Mouse (Mus musculus) neural tube, embryonic 14.5 days (tissue): ENCODE data around the gene Kdm2b. TPM values are rescaled to one million over a fixed set of nuclear protein-coding genes. Genes with fewer than 3 reads are reported as not detected.

Experiments
- ATAC-seq: fragments of 200-750 bp; cut with Nextera tagmentation; 2 replicates; pipeline ENCODE4 v1.8.0; 2017; ENCODE audit warnings: low read depth, mild to moderate bottlenecking, moderate TSS enrichment, moderate library complexity
- H3K27ac ChIP-seq: fragments of 300-500 bp; sonication (generic); 2 replicates; pipeline ENCODE4 v1.5.1; 2014; ENCODE audit warnings: low read depth, mild to moderate bottlenecking, control low read depth, low read length, moderate library complexity, mixed read lengths
- H3K27me3 ChIP-seq: fragments of 300-500 bp; sonication (generic); 2 replicates; pipeline ENCODE4 v1.6.1; 2014; ENCODE audit warnings: low read length; ENCODE audit not compliant: control insufficient read depth, insufficient read depth
- H3K36me3 ChIP-seq: fragments of 300-500 bp; sonication (generic); 2 replicates; pipeline ENCODE4 v1.6.1; 2014; ENCODE audit warnings: low read length, mixed read lengths; ENCODE audit not compliant: control insufficient read depth, insufficient read depth
- H3K4me1 ChIP-seq: fragments of 300-500 bp; sonication (generic); 2 replicates; pipeline ENCODE4 v1.6.1; 2014; ENCODE audit warnings: low read length; ENCODE audit not compliant: control insufficient read depth, insufficient read depth
- H3K4me2 ChIP-seq: fragments of 300-500 bp; sonication (generic); 2 replicates; pipeline ENCODE4 v1.6.1; 2014; ENCODE audit warnings: mild to moderate bottlenecking, low read depth, low read length, control low read depth
- H3K4me3 ChIP-seq: fragments of 300-500 bp; sonication (generic); 2 replicates; pipeline ENCODE4 v1.5.1; 2014; ENCODE audit warnings: low read depth, low read length, control low read depth, mixed read lengths
- H3K9ac ChIP-seq: fragments of 300-500 bp; sonication (generic); replicated peaks from 2 replicates; pipeline ENCODE4 v1.6.1; 2014; ENCODE audit warnings: low read depth, mild to moderate bottlenecking, control low read depth, low read length, mixed read lengths
- H3K9me3 ChIP-seq: fragments of 300-500 bp; sonication (generic); 2 replicates; pipeline ENCODE4 v1.6.1; 2016; ENCODE audit warnings: low read length; ENCODE audit not compliant: control insufficient read depth
- WGBS: fragments of 180-500 bp; shearing (Covaris S2); extraction: QIAGEN DNeasy Blood & Tissue Kit; methylation state at CpG from one replicate; pipeline ENCODE4 v1.1.7; 2014; 5-methylcytosine and 5-hydroxymethylcytosine counted together
- polyA plus RNA-seq: library from polyadenylated mRNA; unstranded; fragments of >200 nt; fragmentation: Nextera tagmentation; extraction: Ambion mirVana; gene quantifications from 2 replicates; pipeline ENCODE4 v1.2.1, GENCODE M21; 2014

Gene Kdm2b
- polyA plus RNA-seq, 1 experiment from 2014 or later: 82.7 TPM

- 22% methylated on average over 23 of the region's 23 CpGs for WGBS
- Histone ChIP-seq H3K9me3 (no peaks in the 10 kb centered on the region), H3K4me3 (peak overlapping the region; percentile 36)
Observed at GRCm38 (mm10) chr5:122950329-122950953, 39.2 kb downstream of the Kdm2b start.

GRCm38 (mm10) chr5:122949101-122949500, 40.5 kb downstream of the Kdm2b start:
- H3K4me3 ChIP-seq: no peak overlapping the region
- H3K9me3 ChIP-seq: no peaks in the 10 kb centered on the region
- H3K27me3 ChIP-seq: no peaks in the 10 kb centered on the region; the same call in 1 of the 2 replicates
- 91% methylated on average over 8 of the region's 8 CpGs for WGBS
- no peaks in the 10 kb centered on the region for H3K36me3 ChIP-seq
- no peak overlapping the region for H3K4me2 ChIP-seq
- H3K27ac ChIP-seq: no peak overlapping the region
- no peak overlapping the region for H3K9ac ChIP-seq
- ATAC-seq: no peak
- H3K4me1 ChIP-seq: peaks cover 18% of the 10 kb centered on the region; the same call in 1 of the 2 replicates

More at GRCm38 (mm10) chr5:122950329-122950953, 39.2 kb downstream of the Kdm2b start:
- Histone ChIP-seq H3K27ac (no peak overlapping the region), H3K9ac (peak overlapping the region; percentile 39; the same call in 1 of the 2 replicates), H3K36me3 (no peaks in the 10 kb centered on the region), H3K27me3 (no peaks in the 10 kb centered on the region; the same call in 1 of the 2 replicates), H3K4me2 (peak overlapping the region; percentile 80), H3K4me1 (peaks cover 18% of the 10 kb centered on the region; the same call in 1 of the 2 replicates)
- peak; percentile 95 for ATAC-seq

- WGBS: 79% methylated on average over 12 of the region's 12 CpGs
- Histone ChIP-seq H3K27me3 (no peaks in the 10 kb centered on the region), H3K9ac (no peak overlapping the region), H3K4me3 (no peak overlapping the region), H3K4me2 (no peak overlapping the region), H3K9me3 (no peaks in the 10 kb centered on the region), H3K4me1 (peaks cover 18% of the 10 kb centered on the region; the same call in 1 of the 2 replicates), H3K27ac (no peak overlapping the region), H3K36me3 (no peaks in the 10 kb centered on the region)
- no peak for ATAC-seq
Observed at GRCm38 (mm10) chr5:122947534-122947933, 42.1 kb downstream of the Kdm2b start.

GRCm38 (mm10) chr5:122938676-122939075, 50.9 kb downstream of the Kdm2b start:
- no peaks in the 10 kb centered on the region for H3K4me1 ChIP-seq
- H3K27ac ChIP-seq: no peak overlapping the region
- H3K4me3 ChIP-seq: no peak overlapping the region
- no peak overlapping the region for H3K4me2 ChIP-seq
- ATAC-seq: no peak
- H3K36me3 ChIP-seq: no peaks in the 10 kb centered on the region
- 81% methylated on average over 3 of the region's 3 CpGs for WGBS
- no peaks in the 10 kb centered on the region for H3K27me3 ChIP-seq
- H3K9me3 ChIP-seq: no peaks in the 10 kb centered on the region
- H3K9ac ChIP-seq: no peak overlapping the region

GRCm38 (mm10) chr5:122937958-122938540, 51.6 kb downstream of the Kdm2b start:
- Histone ChIP-seq H3K9me3 (no peaks in the 10 kb centered on the region), H3K4me3 (no peak overlapping the region), H3K4me1 (no peaks in the 10 kb centered on the region), H3K4me2 (no peak overlapping the region), H3K36me3 (no peaks in the 10 kb centered on the region), H3K27me3 (no peaks in the 10 kb centered on the region), H3K9ac (no peak overlapping the region), H3K27ac (no peak overlapping the region)
- ATAC-seq: no peak
- WGBS: 69% methylated on average over 4 of the region's 4 CpGs

- 86% methylated on average over 6 of the region's 6 CpGs for WGBS
Observed at GRCm38 (mm10) chr5:122937031-122937430, 52.6 kb downstream of the Kdm2b start.

GRCm38 (mm10) chr5:122935810-122936209, 53.8 kb downstream of the Kdm2b start:
- 87% methylated on average over 4 of the region's 4 CpGs for WGBS
- no peaks in the 10 kb centered on the region for H3K27me3 ChIP-seq
- no peak overlapping the region for H3K9ac ChIP-seq
- H3K36me3 ChIP-seq: peaks cover 5% of the 10 kb centered on the region; the same call in 1 of the 2 replicates
- no peaks in the 10 kb centered on the region for H3K4me1 ChIP-seq
- ATAC-seq: no peak
- no peak overlapping the region for H3K4me2 ChIP-seq
- H3K9me3 ChIP-seq: no peaks in the 10 kb centered on the region
- no peak overlapping the region for H3K4me3 ChIP-seq
- no peak overlapping the region for H3K27ac ChIP-seq

More at GRCm38 (mm10) chr5:122937031-122937430, 52.6 kb downstream of the Kdm2b start:
- ATAC-seq: no peak
- Histone ChIP-seq H3K9me3 (no peaks in the 10 kb centered on the region), H3K9ac (no peak overlapping the region), H3K4me2 (no peak overlapping the region), H3K36me3 (peaks cover 5% of the 10 kb centered on the region; the same call in 1 of the 2 replicates), H3K4me3 (no peak overlapping the region), H3K27ac (no peak overlapping the region), H3K27me3 (no peaks in the 10 kb centered on the region), H3K4me1 (no peaks in the 10 kb centered on the region)

- H3K4me1 ChIP-seq: no peaks in the 10 kb centered on the region
- 78% methylated on average over 7 of the region's 7 CpGs for WGBS
- ATAC-seq: no peak
- no peaks in the 10 kb centered on the region for H3K27me3 ChIP-seq
- no peak overlapping the region for H3K9ac ChIP-seq
- peaks cover 5% of the 10 kb centered on the region; the same call in 1 of the 2 replicates for H3K36me3 ChIP-seq
- H3K27ac ChIP-seq: no peak overlapping the region
- no peaks in the 10 kb centered on the region for H3K9me3 ChIP-seq
- no peak overlapping the region for H3K4me3 ChIP-seq
- H3K4me2 ChIP-seq: no peak overlapping the region
Observed at GRCm38 (mm10) chr5:122930991-122931390, 58.6 kb downstream of the Kdm2b start.

- Histone ChIP-seq H3K36me3 (peaks cover 5% of the 10 kb centered on the region; the same call in 1 of the 2 replicates), H3K27me3 (no peaks in the 10 kb centered on the region), H3K4me1 (no peaks in the 10 kb centered on the region), H3K4me2 (no peak overlapping the region), H3K4me3 (no peak overlapping the region), H3K27ac (no peak overlapping the region), H3K9me3 (no peaks in the 10 kb centered on the region), H3K9ac (no peak overlapping the region)
- 86% methylated on average over 3 of the region's 3 CpGs for WGBS
- ATAC-seq: no peak
Observed at GRCm38 (mm10) chr5:122928293-122928692, 61.3 kb downstream of the Kdm2b start.
